ENCODE assay signal across 20 mouse cellular contexts in genomic region chr10:45933631-45934310, GRCm38 (mm10).
"Had no signal": no experiment of that assay in that cellular context is flagged by ENCODE, and none has a peak within 500 bp of the region (broad histone marks: within the 10 kb centered on the region; RNA-seq: fewer than 3 reads in every experiment).

No protein-coding gene starts in this region.

- DNase-seq: cerebellum, adult 9-10 months; cerebellum, adult 9-11 months; cerebellum, postnatal 10 days; cerebellum, postnatal 14 days; cerebellum, postnatal 25 days; cerebellum, postnatal 36 days; embryo, embryonic 11 days; forebrain, postnatal 0 days; gastrocnemius, adult 2 months; gastrocnemius, postnatal 10 days; gastrocnemius, postnatal 14 days; gastrocnemius, postnatal 25 days; gastrocnemius, postnatal 36 days; heart, adult 11 months; heart, adult 18-20 months; heart, adult 2 months had no signal

- ATAC-seq: forebrain, embryonic 13.5 days; forebrain, embryonic 14.5 days; forebrain, embryonic 15.5 days; forebrain, embryonic 16.5 days; forebrain, postnatal 0 days had no signal
